Mouse (Mus musculus) C2C12 (cell line): ENCODE data around the gene Smoc1. TPM values are rescaled to one million over a fixed set of nuclear protein-coding genes. Genes with fewer than 3 reads are reported as not detected.
A peak's percentile ranks its signal among the peaks of the same experiment; 100 is the strongest.

Experiments
- H3K27me3 ChIP-seq: one replicate; pipeline ENCODE4 v1.6.1; 2011; ENCODE audit not compliant: control insufficient read depth, insufficient read depth, insufficient read length
- H3K36me3 ChIP-seq: one replicate; pipeline ENCODE4 v1.6.1; 2011; ENCODE audit not compliant: control insufficient read depth, insufficient read depth
- H3K4me3 ChIP-seq: one replicate; pipeline ENCODE4 v1.5.1; 2011; ENCODE audit warnings: mild to moderate bottlenecking, control low read depth; ENCODE audit not compliant: poor library complexity, insufficient read depth, severe bottlenecking
- H3K79me2 ChIP-seq: one replicate; pipeline ENCODE4 v1.6.1; 2011; ENCODE audit not compliant: control insufficient read depth, insufficient read depth
- H3K79me3 ChIP-seq: one replicate; pipeline ENCODE4 v1.6.1; 2011; ENCODE audit warnings: low read depth, control low read depth
- H3ac ChIP-seq: one replicate; pipeline ENCODE3; 2011; ENCODE audit warnings: low read depth; ENCODE audit not compliant: control insufficient read depth, insufficient read length
- CEBPB ChIP-seq: IDR thresholded peaks from one replicate; pipeline ENCODE4 v1.6.1; 2011; ENCODE audit warnings: low read depth, mild to moderate bottlenecking, control low read depth, moderate library complexity
- CTCF ChIP-seq: IDR thresholded peaks from one replicate; pipeline ENCODE4 v1.5.1; 2011; ENCODE audit not compliant: control insufficient read depth, insufficient read depth, insufficient read length
- FOSL1 ChIP-seq: IDR thresholded peaks from one replicate; pipeline ENCODE4 v1.8.0; 2011; ENCODE audit warnings: mild to moderate bottlenecking, low read length; ENCODE audit not compliant: poor library complexity, insufficient read depth, severe bottlenecking
- MAX ChIP-seq: IDR thresholded peaks from one replicate; pipeline ENCODE4 v1.6.1; 2011; ENCODE audit warnings: mild to moderate bottlenecking, control low read depth
- MYOD1 ChIP-seq: IDR thresholded peaks from one replicate; pipeline ENCODE4 v1.6.1; 2011; ENCODE audit warnings: low read depth; ENCODE audit not compliant: control insufficient read depth, insufficient read length
- MYOG ChIP-seq: IDR thresholded peaks from one replicate; pipeline ENCODE4 v1.6.1; 2011; ENCODE audit not compliant: control insufficient read depth, insufficient read length; ENCODE audit errors: extremely low read depth
- USF1 ChIP-seq: IDR thresholded peaks from one replicate; pipeline ENCODE4 v1.6.1; 2011; ENCODE audit warnings: low read depth, mild to moderate bottlenecking, control low read depth, moderate library complexity
- polyA plus RNA-seq: library from polyadenylated mRNA; unstranded; fragments of >200 nt; fragmentation: generic; extraction: Trizol; gene quantifications from one replicate; pipeline ENCODE4 v1.2.1, GENCODE M21; 2012; ENCODE audit warnings: missing spikeins

The Smoc1 gene
- polyA plus RNA-seq, 1 experiment, result 0.23 TPM

DNA sequence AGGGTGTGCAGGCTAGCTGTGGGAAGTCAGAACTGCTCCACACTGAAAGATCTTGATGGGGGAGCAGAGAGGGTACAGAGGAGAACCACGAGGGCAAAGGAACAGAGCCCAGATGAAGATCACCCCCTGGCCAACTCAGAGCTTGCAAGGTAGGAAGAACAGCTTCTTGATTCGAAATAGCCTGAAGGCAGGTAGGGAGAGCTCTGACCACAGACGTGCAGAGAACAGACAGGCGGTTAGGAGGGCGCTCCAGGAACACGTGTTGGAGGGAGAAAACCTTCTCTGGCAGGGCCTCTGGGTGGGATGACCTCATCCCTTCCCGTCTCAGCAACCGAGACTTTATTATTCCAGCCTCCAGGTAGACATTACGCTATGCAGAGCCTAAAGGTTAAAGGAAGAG lies 148.6 kb downstream of the Smoc1 start:
- Histone ChIP-seq H3K36me3 (no peaks in the 10 kb centered on the region), H3K79me2 (no peaks in the 10 kb centered on the region), H3K79me3 (no peaks in the 10 kb centered on the region)

DNA sequence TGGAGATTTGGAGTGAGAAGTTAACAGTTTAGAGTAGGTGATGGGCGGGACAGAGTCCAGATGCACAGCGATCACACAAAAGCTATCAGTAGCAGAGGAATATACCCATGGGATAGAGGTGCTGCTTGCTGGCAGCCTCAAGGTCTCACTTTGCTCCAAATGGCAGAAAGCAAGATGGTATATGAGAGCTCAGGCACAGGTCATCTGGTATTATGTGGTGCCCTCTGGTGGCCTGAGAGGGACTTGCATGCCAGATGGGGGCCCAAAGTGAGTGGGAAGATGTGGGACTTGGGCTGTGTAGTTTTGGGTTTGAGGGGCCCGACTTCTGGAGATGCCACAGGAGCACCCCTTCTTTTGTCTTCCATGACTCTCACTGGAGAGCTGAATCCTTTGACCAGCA lies 155.5 kb downstream of the Smoc1 start:
- H3K36me3 ChIP-seq, result no peaks in the 10 kb centered on the region
- no peak overlapping the region for H3K4me3 ChIP-seq
- no peak overlapping the region for H3ac ChIP-seq
- peaks cover 5% of the 10 kb centered on the region for H3K27me3 ChIP-seq
- TF ChIP-seq CEBPB (no peak), CTCF (peak; percentile 71)
- no peaks in the 10 kb centered on the region for H3K79me3 ChIP-seq
- no peaks in the 10 kb centered on the region for H3K79me2 ChIP-seq

More for the DNA sequence above, 148.6 kb downstream of the Smoc1 start:
- TF ChIP-seq MYOD1 (no peak), CEBPB (no peak), CTCF (no peak), MYOG (no peak), FOSL1 (no peak), USF1 (no peak), MAX (no peak)
- Histone ChIP-seq H3K27me3 (no peaks in the 10 kb centered on the region), H3K4me3 (no peak overlapping the region), H3ac (no peak overlapping the region)

DNA sequence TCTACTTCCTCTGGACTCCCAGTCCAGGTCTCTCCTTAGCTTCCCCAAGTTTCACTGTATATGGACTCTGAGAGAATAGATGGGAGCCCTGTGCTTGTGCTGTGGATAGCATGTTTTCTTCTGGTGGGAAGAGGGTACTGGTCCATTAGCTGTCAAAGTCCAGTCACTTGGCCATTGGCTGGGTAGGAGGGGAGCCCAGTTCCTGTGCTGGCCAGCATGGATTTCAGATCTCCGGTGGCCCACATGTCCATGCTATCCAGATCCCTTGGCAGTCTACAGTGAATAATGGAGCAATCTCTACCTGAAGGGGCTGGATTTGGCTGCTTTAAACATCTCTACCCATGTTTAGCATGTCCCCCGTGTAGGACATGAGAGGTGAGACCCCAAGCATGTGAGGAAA lies 158.4 kb downstream of the Smoc1 start:
- no peak overlapping the region for H3K4me3 ChIP-seq
- TF ChIP-seq MYOD1 (no peak), MYOG (no peak), FOSL1 (no peak), USF1 (no peak), CEBPB (no peak), MAX (no peak), CTCF (no peak)
- H3K79me3 ChIP-seq, result no peaks in the 10 kb centered on the region
- no peaks in the 10 kb centered on the region for H3K36me3 ChIP-seq
- H3ac ChIP-seq, result no peak overlapping the region
- H3K27me3 ChIP-seq, result peaks cover 9% of the 10 kb centered on the region
- no peaks in the 10 kb centered on the region for H3K79me2 ChIP-seq

DNA sequence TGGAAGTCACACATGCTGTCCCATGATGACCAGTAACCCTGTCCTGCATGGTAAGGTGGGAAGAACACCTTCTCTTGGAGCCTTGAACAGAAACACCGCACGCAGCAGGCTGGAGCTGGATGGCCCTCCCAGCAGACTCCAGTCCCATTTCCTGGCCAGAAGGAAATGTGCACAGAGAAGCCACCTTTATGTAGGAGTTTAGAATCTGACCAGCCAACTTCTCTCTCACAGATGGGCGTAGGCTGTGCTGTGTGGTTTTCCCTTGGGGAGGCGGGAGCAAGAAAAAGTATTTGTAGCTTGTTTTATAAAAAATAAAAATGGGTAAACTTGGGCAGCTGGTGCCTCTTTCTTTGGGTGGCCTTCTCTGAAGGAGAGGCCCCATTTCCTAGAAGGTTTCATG lies 159.5 kb downstream of the Smoc1 start:
- no peak overlapping the region for H3K4me3 ChIP-seq
- no peaks in the 10 kb centered on the region for H3K79me2 ChIP-seq
- peaks cover 13% of the 10 kb centered on the region for H3K27me3 ChIP-seq
- no peaks in the 10 kb centered on the region for H3K36me3 ChIP-seq
- TF ChIP-seq CTCF (no peak), FOSL1 (no peak), MYOD1 (no peak)
- no peaks in the 10 kb centered on the region for H3K79me3 ChIP-seq
- no peak overlapping the region for H3ac ChIP-seq

DNA sequence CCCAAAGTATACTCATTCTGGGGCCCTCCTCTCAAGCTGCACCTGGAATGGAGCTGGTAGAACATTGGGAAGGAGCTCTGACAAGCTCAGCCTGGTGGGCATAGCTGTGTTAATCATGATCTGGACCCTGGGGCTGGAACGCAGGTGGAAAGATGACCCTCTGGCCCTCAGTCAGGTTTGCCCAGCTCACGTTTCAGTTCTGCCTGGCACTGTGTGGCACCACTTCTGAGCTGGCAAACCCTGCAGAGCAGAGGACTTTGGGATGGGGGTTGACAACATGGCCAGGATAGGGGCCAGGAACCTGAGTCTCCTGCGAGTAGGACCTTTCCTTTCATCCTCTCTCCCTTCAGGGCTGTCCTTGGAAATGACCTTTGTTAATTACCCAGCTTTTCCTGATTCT lies 160.1 kb downstream of the Smoc1 start:
- H3ac ChIP-seq, result no peak overlapping the region
- peaks cover 13% of the 10 kb centered on the region for H3K27me3 ChIP-seq
- TF ChIP-seq MYOD1 (no peak), CEBPB (no peak), MYOG (no peak), CTCF (no peak), FOSL1 (no peak), USF1 (no peak), MAX (no peak)
- H3K79me2 ChIP-seq, result no peaks in the 10 kb centered on the region
- H3K36me3 ChIP-seq, result no peaks in the 10 kb centered on the region
- no peaks in the 10 kb centered on the region for H3K79me3 ChIP-seq
- H3K4me3 ChIP-seq, result no peak overlapping the region

DNA sequence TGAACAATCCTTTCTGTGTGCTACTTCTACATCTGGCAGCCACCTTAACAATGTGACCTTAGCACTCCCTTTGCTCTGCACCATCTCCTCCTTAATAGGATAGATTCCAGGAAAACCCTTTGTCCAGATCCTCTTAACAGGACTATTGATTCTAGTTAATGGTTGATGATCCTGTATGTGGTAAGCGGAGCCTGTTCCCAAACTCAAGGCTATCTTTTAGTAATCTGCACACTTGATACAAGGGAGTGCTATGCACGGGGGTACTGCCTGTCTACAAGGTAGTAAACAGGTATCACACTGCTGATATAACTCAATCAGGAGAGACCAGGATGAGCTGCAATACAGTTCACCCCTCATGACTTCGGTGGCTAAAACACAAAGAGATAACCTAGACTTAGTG lies 161.8 kb downstream of the Smoc1 start:
- no peak overlapping the region for H3K4me3 ChIP-seq
- no peak overlapping the region for H3ac ChIP-seq
- H3K79me2 ChIP-seq, result no peaks in the 10 kb centered on the region
- no peak for TF ChIP-seq FOSL1
- no peak for TF ChIP-seq USF1
- TF ChIP-seq MYOG, result no peak
- no peak for TF ChIP-seq CEBPB
- TF ChIP-seq MAX, result no peak
- no peak for TF ChIP-seq MYOD1
- no peak for TF ChIP-seq CTCF
- H3K79me3 ChIP-seq, result no peaks in the 10 kb centered on the region
- H3K27me3 ChIP-seq, result peaks cover 11% of the 10 kb centered on the region
- no peaks in the 10 kb centered on the region for H3K36me3 ChIP-seq
